Mouse (Mus musculus) CD8-positive naive resting alpha-beta T cell, adult 2 months (primary cell): Measurements from ENCODE around the gene Resp18.
A peak's percentile ranks its signal among the peaks of the same experiment; 100 is the strongest.
"Not testable (repeated sequence)": the region's sequence is repeated elsewhere in the genome, so short reads cannot be mapped to it uniquely, and the experiment has no call there.

ENCODE experiments used
- DNase-seq, 2 experiments: peaks; one replicate each; pipeline ENCODE4 v3.0.0; 2022; ENCODE audit warnings: low read depth in 2 of 2, low spot score in 2 of 2

Resp18 gene

GRCm38 (mm10) chr1:75236117-75237050, 41.8 kb downstream of the Resp18 start, which contains the start of gene Dnajb2:
Gene Dnajb2 (plus strand): TSS chr1:75236406.
- DNase-seq = peak; percentile 76 to 77

- DNase-seq = peak; percentile 64 to 69
Measured at GRCm38 (mm10) chr1:75234606-75235005, 43.6 kb downstream of the Resp18 start.

GRCm38 (mm10) chr1:75232489-75232888, 45.7 kb downstream of the Resp18 start:
- DNase-seq = not testable (repeated sequence)

- no peak for DNase-seq
Measured at GRCm38 (mm10) chr1:75231664-75232152, 46.5 kb downstream of the Resp18 start, which contains the start of gene A630095N17Rik. Gene A630095N17Rik (minus strand): TSS chr1:75232102.

GRCm38 (mm10) chr1:75231224-75231623, 47.0 kb downstream of the Resp18 start:
- DNase-seq = no peak

GRCm38 (mm10) chr1:75230335-75230994, 47.8 kb downstream of the Resp18 start:
- no peak for DNase-seq

- no peak for DNase-seq
Measured at GRCm38 (mm10) chr1:75229158-75229557, 49.1 kb downstream of the Resp18 start.

- no peak for DNase-seq
Measured at GRCm38 (mm10) chr1:75227653-75228052, 50.6 kb downstream of the Resp18 start.

GRCm38 (mm10) chr1:75226138-75226537, 52.1 kb downstream of the Resp18 start:
- no peak for DNase-seq

- DNase-seq = no peak
Measured at GRCm38 (mm10) chr1:75225473-75225872, 52.7 kb downstream of the Resp18 start.

- DNase-seq = no peak
Measured at GRCm38 (mm10) chr1:75223532-75223931, 54.7 kb downstream of the Resp18 start.

GRCm38 (mm10) chr1:75222926-75223325, 55.3 kb downstream of the Resp18 start:
- no peak for DNase-seq
